Mouse (Mus musculus): ENCODE measurements around the gene Cbx3.
"Not testable (repeated sequence)": the region's sequence is repeated elsewhere in the genome, so short reads cannot be mapped to it uniquely, and the experiment has no call there.

The Cbx3 gene

GRCm38 (mm10) chr6:51469715-51470310 lies 347 bp upstream of the Cbx3 start, which contains the start of gene Hnrnpa2b1:
Gene Hnrnpa2b1, minus strand, starts transcription at chr6:51469894.
- DNase-seq (ENCODE audit: low spot score) = peak; percentile 99

GRCm38 (mm10) chr6:51471179-51471505 lies 982 bp downstream of the Cbx3 start:
- no peak for DNase-seq (ENCODE audit: low spot score)

- DNase-seq (ENCODE audit: low spot score) = no peak
Observed at GRCm38 (mm10) chr6:51471782-51472181, 1.6 kb downstream of the Cbx3 start.

- no peak for DNase-seq (ENCODE audit: low spot score)
Observed at GRCm38 (mm10) chr6:51472213-51472612, 2.1 kb downstream of the Cbx3 start.

- DNase-seq (ENCODE audit: low spot score) = no peak
Observed at GRCm38 (mm10) chr6:51479136-51479731, 9.1 kb downstream of the Cbx3 start.

- no peak for DNase-seq (ENCODE audit: low spot score)
Observed at GRCm38 (mm10) chr6:51481548-51481947, 11.4 kb downstream of the Cbx3 start.

GRCm38 (mm10) chr6:51483861-51484260 lies 13.7 kb downstream of the Cbx3 start:
- no peak for DNase-seq (ENCODE audit: low spot score)

GRCm38 (mm10) chr6:51484556-51484955 lies 14.4 kb downstream of the Cbx3 start:
- not testable (repeated sequence) for DNase-seq (ENCODE audit: low spot score)

GRCm38 (mm10) chr6:51485646-51486045 lies 15.5 kb downstream of the Cbx3 start:
- DNase-seq (ENCODE audit: low spot score) = no peak

GRCm38 (mm10) chr6:51486076-51486710 lies 16.0 kb downstream of the Cbx3 start:
- no peak for DNase-seq (ENCODE audit: low spot score)

GRCm38 (mm10) chr6:51486731-51487130 lies 16.6 kb downstream of the Cbx3 start:
- no peak for DNase-seq (ENCODE audit: low spot score)

GRCm38 (mm10) chr6:51489787-51490186 lies 19.6 kb downstream of the Cbx3 start:
- DNase-seq (ENCODE audit: low spot score) = no peak

- no peak for DNase-seq (ENCODE audit: low spot score)
Observed at GRCm38 (mm10) chr6:51497321-51498111, 27.4 kb downstream of the Cbx3 start.

- DNase-seq (ENCODE audit: low spot score) = no peak
Observed at GRCm38 (mm10) chr6:51505671-51506070, 35.5 kb downstream of the Cbx3 start.

GRCm38 (mm10) chr6:51507556-51507955 lies 37.4 kb downstream of the Cbx3 start:
- DNase-seq (ENCODE audit: low spot score) = no peak

GRCm38 (mm10) chr6:51508750-51509648 lies 38.8 kb downstream of the Cbx3 start:
- DNase-seq (ENCODE audit: low spot score) = peak; percentile 79

GRCm38 (mm10) chr6:51510094-51510493 lies 39.9 kb downstream of the Cbx3 start:
- DNase-seq (ENCODE audit: low spot score) = peak; percentile 60

- no peak for DNase-seq (ENCODE audit: low spot score)
Observed at GRCm38 (mm10) chr6:51510946-51511345, 40.8 kb downstream of the Cbx3 start.

GRCm38 (mm10) chr6:51513745-51514144 lies 43.6 kb downstream of the Cbx3 start:
- DNase-seq (ENCODE audit: low spot score) = no peak

GRCm38 (mm10) chr6:51514860-51515259 lies 44.7 kb downstream of the Cbx3 start:
- no peak for DNase-seq (ENCODE audit: low spot score)

GRCm38 (mm10) chr6:51523310-51523709 lies 53.1 kb downstream of the Cbx3 start:
- DNase-seq (ENCODE audit: low spot score) = no peak
